Mouse (Mus musculus): ENCODE measurements at regions not wholly inside any gene's neighbourhood (a gene's known extent, or its start where the extent isn't known, plus 50 kb on each side); places are given as distances from the start of the nearest gene placed in this dataset.
A peak's percentile ranks its signal among the peaks of the same experiment; 100 is the strongest.

GRCm38 (mm10) chr2:92687702-92688101 is 88.2 kb downstream of the Chst1 start:
- Histone ChIP-seq H3K4me3 (no peak overlapping the region), H3K36me3 (no peaks in the 10 kb centered on the region), H3K9me3 (no peaks in the 10 kb centered on the region), H3K27me3 (ENCODE audit: insufficient read depth, poor library complexity, severe bottlenecking) (no peaks in the 10 kb centered on the region), H3K4me1 (replicated peaks) (peaks cover 27% of the 10 kb centered on the region), H3K27ac (no peak overlapping the region)
- 31% methylated on average over 1 of the region's 1 CpGs for WGBS
- no peak for DNase-seq (ENCODE audit: low spot score)

DNA sequence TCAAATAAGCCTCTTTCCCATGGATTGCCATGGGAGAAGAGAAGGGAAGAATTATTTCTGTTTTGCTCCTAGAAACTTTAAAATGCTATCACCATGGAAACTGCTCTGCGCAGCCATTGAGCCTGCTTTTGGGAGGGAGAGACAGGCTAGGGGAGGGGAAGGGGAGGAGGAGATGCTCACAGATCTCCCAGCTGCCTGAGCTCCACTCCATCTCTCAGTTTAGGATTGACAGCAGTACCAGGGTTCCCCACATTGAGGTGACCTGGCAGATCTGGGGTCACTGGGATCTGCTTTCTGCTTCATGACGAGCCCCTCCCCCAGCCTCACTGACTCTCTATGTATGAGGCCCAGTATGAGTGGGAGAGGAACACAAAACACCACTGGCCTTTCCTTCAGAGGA is 89.7 kb downstream of the Chst1 start:
- Histone ChIP-seq H3K27me3 (ENCODE audit: insufficient read depth, poor library complexity, severe bottlenecking) (peaks cover 5% of the 10 kb centered on the region; the same call in 1 of the 2 replicates), H3K27ac (peak overlapping the region; percentile 64), H3K36me3 (no peaks in the 10 kb centered on the region), H3K4me3 (no peak overlapping the region), H3K9me3 (no peaks in the 10 kb centered on the region), H3K4me1 (replicated peaks) (peaks cover 27% of the 10 kb centered on the region)
- DNase-seq (ENCODE audit: low spot score), result peak; percentile 10
- WGBS, result 20% methylated on average over 2 of the region's 2 CpGs

DNA sequence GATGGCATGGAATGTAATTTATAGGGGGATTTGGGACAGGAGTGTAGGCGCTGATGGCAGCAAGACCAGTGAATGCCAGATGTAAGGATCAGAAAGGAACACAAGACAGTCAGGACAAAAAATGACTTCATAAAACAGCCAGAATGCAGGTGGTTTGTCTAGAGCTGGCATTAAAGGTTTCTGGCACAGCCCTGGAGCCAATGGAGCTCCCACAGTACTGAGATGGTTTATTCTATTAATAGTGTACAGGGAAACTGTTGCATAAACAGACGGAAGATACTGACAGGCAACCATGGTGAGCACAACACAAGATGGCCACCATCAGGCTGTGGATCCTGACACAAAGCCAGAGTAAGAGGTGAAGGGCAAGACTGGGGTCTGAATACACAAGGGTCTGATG is 90.8 kb downstream of the Chst1 start:
- H3K4me3 ChIP-seq, result no peak overlapping the region
- peaks cover 5% of the 10 kb centered on the region; the same call in 1 of the 2 replicates for H3K27me3 ChIP-seq (ENCODE audit: insufficient read depth, poor library complexity, severe bottlenecking)
- no peak for DNase-seq (ENCODE audit: low spot score)
- H3K36me3 ChIP-seq, result no peaks in the 10 kb centered on the region
- H3K9me3 ChIP-seq, result no peaks in the 10 kb centered on the region
- H3K27ac ChIP-seq, result 0 out of 2 replicates have a peak overlapping the region, but pooled peaks have one; percentile 12
- WGBS, result 94% methylated on average over 2 of the region's 2 CpGs
- H3K4me1 ChIP-seq (replicated peaks), result peaks cover 27% of the 10 kb centered on the region

- no peaks in the 10 kb centered on the region for H3K9me3 ChIP-seq
- 76% methylated on average over 2 of the region's 2 CpGs for WGBS
- H3K4me3 ChIP-seq, result no peak overlapping the region
- no peaks in the 10 kb centered on the region for H3K36me3 ChIP-seq
- DNase-seq (ENCODE audit: low spot score), result no peak
- H3K27me3 ChIP-seq (ENCODE audit: insufficient read depth, poor library complexity, severe bottlenecking), result peaks cover 5% of the 10 kb centered on the region; the same call in 1 of the 2 replicates
- peaks cover 35% of the 10 kb centered on the region for H3K4me1 ChIP-seq (replicated peaks)
- no peak overlapping the region for H3K27ac ChIP-seq
Observed at GRCm38 (mm10) chr2:92691438-92691837, 91.9 kb downstream of the Chst1 start.

DNA sequence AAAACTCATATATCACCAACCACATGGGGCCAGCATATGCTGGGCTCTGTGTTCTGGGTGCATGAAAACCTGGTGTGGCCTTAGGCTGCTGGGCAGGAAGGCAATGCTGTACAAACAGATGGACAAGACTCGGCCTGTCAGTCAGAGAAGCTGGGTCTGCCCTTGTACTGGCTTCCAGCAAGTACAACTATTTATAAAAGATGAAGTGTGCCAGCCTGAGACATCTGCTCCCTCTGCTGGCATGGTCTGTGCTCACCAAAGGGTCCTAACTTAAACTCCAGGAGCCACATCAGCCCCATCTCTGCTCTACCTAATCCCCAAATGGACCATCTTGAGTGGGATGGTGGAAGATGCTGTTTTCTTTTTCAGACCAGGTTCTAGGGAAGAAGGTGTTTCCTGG is 93.1 kb downstream of the Chst1 start:
- no peak for DNase-seq (ENCODE audit: low spot score)
- H3K4me1 ChIP-seq (replicated peaks), result peaks cover 41% of the 10 kb centered on the region
- peaks cover 10% of the 10 kb centered on the region; the same call in 1 of the 2 replicates for H3K27me3 ChIP-seq (ENCODE audit: insufficient read depth, poor library complexity, severe bottlenecking)
- no peak overlapping the region for H3K4me3 ChIP-seq
- no peaks in the 10 kb centered on the region for H3K36me3 ChIP-seq
- no peaks in the 10 kb centered on the region for H3K9me3 ChIP-seq
- WGBS, result 71% methylated on average over 1 of the region's 1 CpGs
- no peak overlapping the region for H3K27ac ChIP-seq

DNA sequence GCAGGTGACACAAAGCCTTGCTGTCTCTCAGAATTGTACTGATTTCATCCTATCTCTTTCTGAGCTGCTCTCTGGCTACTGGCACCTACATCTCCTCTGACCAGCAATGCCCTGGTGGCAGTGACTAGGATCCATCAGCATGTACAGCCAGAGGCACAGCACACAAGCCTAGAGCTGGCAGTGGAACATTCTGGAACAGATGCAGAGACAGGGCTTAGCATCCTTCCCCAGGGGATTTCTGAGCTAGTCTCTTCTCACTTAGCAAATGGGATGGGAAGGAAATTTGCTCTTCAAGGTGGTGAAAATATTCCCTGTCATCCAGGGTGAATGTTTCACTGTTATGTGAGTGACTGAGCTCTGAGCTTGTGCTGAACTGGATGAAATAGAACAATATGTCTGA is 93.5 kb downstream of the Chst1 start:
- Histone ChIP-seq H3K36me3 (no peaks in the 10 kb centered on the region), H3K4me1 (replicated peaks) (peaks cover 42% of the 10 kb centered on the region), H3K9me3 (no peaks in the 10 kb centered on the region), H3K27ac (no peak overlapping the region), H3K27me3 (ENCODE audit: insufficient read depth, poor library complexity, severe bottlenecking) (peaks cover 10% of the 10 kb centered on the region; the same call in 1 of the 2 replicates), H3K4me3 (no peak overlapping the region)
- DNase-seq (ENCODE audit: low spot score), result no peak

- no peaks in the 10 kb centered on the region for H3K9me3 ChIP-seq
- peaks cover 10% of the 10 kb centered on the region; the same call in 1 of the 2 replicates for H3K27me3 ChIP-seq (ENCODE audit: insufficient read depth, poor library complexity, severe bottlenecking)
- H3K4me1 ChIP-seq (replicated peaks), result peaks cover 25% of the 10 kb centered on the region
- no peak overlapping the region for H3K27ac ChIP-seq
- no peak overlapping the region for H3K4me3 ChIP-seq
- H3K36me3 ChIP-seq, result no peaks in the 10 kb centered on the region
- DNase-seq (ENCODE audit: low spot score), result no peak
- WGBS, result 82% methylated on average over 2 of the region's 2 CpGs
Observed at GRCm38 (mm10) chr2:92694797-92695196, 95.3 kb downstream of the Chst1 start.

GRCm38 (mm10) chr2:92695869-92696268 is 96.4 kb downstream of the Chst1 start:
- no peak for DNase-seq (ENCODE audit: low spot score)
- Histone ChIP-seq H3K27ac (no peak overlapping the region), H3K27me3 (ENCODE audit: insufficient read depth, poor library complexity, severe bottlenecking) (peaks cover 10% of the 10 kb centered on the region; the same call in 1 of the 2 replicates), H3K9me3 (no peaks in the 10 kb centered on the region), H3K4me1 (replicated peaks) (peaks cover 22% of the 10 kb centered on the region), H3K36me3 (no peaks in the 10 kb centered on the region), H3K4me3 (no peak overlapping the region)
- WGBS, result 29% methylated on average over 3 of the region's 3 CpGs

DNA sequence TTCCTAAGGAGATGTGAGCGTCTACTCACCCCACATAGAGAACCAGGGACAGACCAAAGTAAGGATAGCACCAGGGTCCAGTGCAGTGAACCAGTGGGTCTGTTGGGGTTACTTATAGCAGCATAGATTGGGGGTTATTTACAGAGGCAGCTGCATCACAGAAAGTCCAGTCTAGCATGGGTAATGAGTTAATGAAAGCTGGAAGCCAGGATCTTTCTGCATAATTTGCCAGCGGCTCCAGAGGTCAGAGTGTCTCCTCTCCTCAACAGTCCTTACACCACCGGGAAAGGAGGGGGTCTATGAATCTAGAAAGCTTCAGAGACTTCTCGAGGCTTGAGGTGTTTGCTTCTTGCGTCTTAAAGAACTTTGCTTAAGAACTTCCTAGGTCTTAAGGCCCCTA is 98.2 kb downstream of the Chst1 start:
- no peaks in the 10 kb centered on the region for H3K36me3 ChIP-seq
- DNase-seq (ENCODE audit: low spot score), result no peak
- H3K9me3 ChIP-seq, result no peaks in the 10 kb centered on the region
- H3K27me3 ChIP-seq (ENCODE audit: insufficient read depth, poor library complexity, severe bottlenecking), result peaks cover 10% of the 10 kb centered on the region; the same call in 1 of the 2 replicates
- H3K4me1 ChIP-seq (replicated peaks), result peaks cover 37% of the 10 kb centered on the region
- H3K4me3 ChIP-seq, result no peak overlapping the region
- WGBS, result 72% methylated on average over 5 of the region's 5 CpGs
- no peak overlapping the region for H3K27ac ChIP-seq

DNA sequence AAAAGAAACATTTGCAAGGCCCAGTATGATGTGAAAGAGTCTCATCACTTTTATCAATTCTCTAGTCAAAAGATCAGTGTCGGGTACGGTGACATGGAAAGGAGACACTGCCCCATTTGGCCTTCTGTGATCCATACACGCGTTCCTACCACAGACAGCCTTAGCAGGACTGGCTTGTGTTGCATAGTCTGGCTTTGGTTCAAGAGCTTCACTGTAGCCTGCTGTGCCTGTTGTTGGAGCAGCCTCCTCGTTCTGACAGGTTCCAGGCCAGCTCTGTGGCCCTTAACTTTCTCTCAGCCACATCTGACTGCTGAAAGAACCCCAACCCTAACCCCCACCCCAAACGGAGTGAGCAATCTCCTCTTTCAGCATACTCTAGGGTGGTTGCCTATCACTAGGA is 99.9 kb downstream of the Chst1 start:
- H3K36me3 ChIP-seq, result no peaks in the 10 kb centered on the region
- DNase-seq (ENCODE audit: low spot score), result no peak
- H3K4me1 ChIP-seq (replicated peaks), result peaks cover 48% of the 10 kb centered on the region
- no peaks in the 10 kb centered on the region for H3K9me3 ChIP-seq
- no peak overlapping the region for H3K27ac ChIP-seq
- 81% methylated on average over 6 of the region's 6 CpGs for whole genome bisulfite sequencing
- H3K4me3 ChIP-seq, result no peak overlapping the region
- peaks cover 4% of the 10 kb centered on the region; the same call in 1 of the 2 replicates for H3K27me3 ChIP-seq (ENCODE audit: insufficient read depth, poor library complexity, severe bottlenecking)

- Histone ChIP-seq H3K27me3 (ENCODE audit: insufficient read depth, poor library complexity, severe bottlenecking) (peaks cover 4% of the 10 kb centered on the region; the same call in 1 of the 2 replicates), H3K4me1 (replicated peaks) (peaks cover 31% of the 10 kb centered on the region), H3K9me3 (no peaks in the 10 kb centered on the region), H3K27ac (peak overlapping the region; percentile 5; the same call in 1 of the 2 replicates), H3K4me3 (no peak overlapping the region), H3K36me3 (no peaks in the 10 kb centered on the region)
- WGBS, result 49% methylated on average over 3 of the region's 3 CpGs
- DNase-seq (ENCODE audit: low spot score), result no peak
Observed at GRCm38 (mm10) chr2:92704035-92704434, 104.5 kb downstream of the Chst1 start.

DNA sequence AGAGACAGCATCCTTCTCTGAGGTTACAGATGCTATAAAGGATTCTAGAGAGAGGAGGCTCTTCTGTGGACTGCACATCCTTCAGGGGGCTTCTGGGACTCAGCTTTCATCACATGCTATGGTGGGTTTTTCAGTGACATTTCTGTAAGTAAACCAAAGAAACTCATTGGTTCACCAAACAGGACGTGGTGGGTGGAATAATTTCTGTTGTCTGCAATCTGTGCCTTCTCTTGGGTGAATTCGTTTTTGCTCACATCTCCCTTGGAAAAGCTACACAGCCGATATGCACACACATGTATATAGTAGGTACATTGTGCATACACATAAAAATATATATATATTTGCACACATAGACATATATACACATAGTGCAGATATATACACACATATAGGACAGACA is 110.2 kb downstream of the Chst1 start:
- no peak for DNase-seq (ENCODE audit: low spot score)
- H3K27me3 ChIP-seq (ENCODE audit: insufficient read depth, poor library complexity, severe bottlenecking), result peaks cover 14% of the 10 kb centered on the region
- H3K4me3 ChIP-seq, result no peak overlapping the region
- no peaks in the 10 kb centered on the region for H3K9me3 ChIP-seq
- WGBS, result 89% methylated on average over 3 of the region's 3 CpGs
- H3K27ac ChIP-seq, result no peak overlapping the region
- H3K36me3 ChIP-seq, result no peaks in the 10 kb centered on the region
- H3K4me1 ChIP-seq (replicated peaks), result peaks cover 33% of the 10 kb centered on the region

- DNase-seq (ENCODE audit: low spot score), result no peak
- H3K27me3 ChIP-seq (ENCODE audit: insufficient read depth, poor library complexity, severe bottlenecking), result peaks cover 10% of the 10 kb centered on the region; the same call in 1 of the 2 replicates
- peak overlapping the region; percentile 27; the same call in 1 of the 2 replicates for H3K4me3 ChIP-seq
- H3K27ac ChIP-seq, result peak overlapping the region; percentile 1; the same call in 1 of the 2 replicates
- H3K4me1 ChIP-seq (replicated peaks), result peaks cover 28% of the 10 kb centered on the region
- no peaks in the 10 kb centered on the region for H3K9me3 ChIP-seq
- 38% methylated on average over 15 of the region's 15 CpGs for WGBS
- H3K36me3 ChIP-seq, result no peaks in the 10 kb centered on the region
Observed at GRCm38 (mm10) chr2:92711122-92711777, 111.7 kb downstream of the Chst1 start.
